Mouse (Mus musculus) kidney, postnatal 0 days (tissue): ENCODE measurements at regions not wholly inside any gene's neighbourhood (a gene's known extent, or its start where the extent isn't known, plus 50 kb on each side); places are given as distances from the start of the nearest gene placed in this dataset.

ENCODE experiments used
- ATAC-seq: fragments of 200-750 bp; cut with Nextera tagmentation; replicated peaks from 2 replicates; pipeline ENCODE4 v1.8.0; 2017; ENCODE audit warnings: low read depth, moderate number of reproducible peaks, moderate TSS enrichment, moderate library complexity; ENCODE audit not compliant: low FRiP score
- DNase-seq: peaks from one replicate; pipeline ENCODE4 v3.0.0-alpha.2; 2016; ENCODE audit warnings: low spot score
- H3K27ac ChIP-seq: fragments of 300-500 bp; sonication (generic); 2 replicates; pipeline ENCODE4 v1.5.1; 2014; ENCODE audit warnings: mild to moderate bottlenecking
- H3K27me3 ChIP-seq: fragments of 300-500 bp; sonication (generic); 2 replicates; pipeline ENCODE4 v1.6.1; 2014; ENCODE audit warnings: low read length, mixed read lengths; ENCODE audit not compliant: insufficient read depth
- H3K36me3 ChIP-seq: fragments of 300-500 bp; sonication (generic); 2 replicates; pipeline ENCODE4 v1.6.1; 2014; ENCODE audit warnings: low read length, mixed read lengths; ENCODE audit not compliant: insufficient read depth
- H3K4me1 ChIP-seq: fragments of 300-500 bp; sonication (generic); replicated peaks from 2 replicates; pipeline ENCODE4 v1.6.1; 2014; ENCODE audit warnings: antibody characterized with exemption, low read length, mixed read lengths; ENCODE audit not compliant: insufficient read depth
- H3K4me2 ChIP-seq: fragments of 300-500 bp; sonication (generic); 2 replicates; pipeline ENCODE4 v1.6.1; 2014; ENCODE audit warnings: mild to moderate bottlenecking, low read length, moderate library complexity, mixed read lengths
- H3K4me3 ChIP-seq: fragments of 300-500 bp; sonication (generic); replicated peaks from 2 replicates; pipeline ENCODE4 v1.5.1; 2014; ENCODE audit warnings: low read depth, low read length
- H3K9ac ChIP-seq: fragments of 300-500 bp; sonication (generic); 2 replicates; pipeline ENCODE4 v1.6.1; 2014; ENCODE audit warnings: low read depth, low read length
- H3K9me3 ChIP-seq: fragments of 300-500 bp; sonication (generic); replicated peaks from 2 replicates; pipeline ENCODE4 v1.6.1; 2016; ENCODE audit warnings: low read length, inconsistent platforms, mixed read lengths
- CTCF ChIP-seq: IDR thresholded peaks from 2 replicates; pipeline ENCODE4 v1.5.1; 2016; ENCODE audit warnings: antibody characterized with exemption, low read depth, mild to moderate bottlenecking, moderate library complexity
- WGBS: fragments of 180-500 bp; shearing (Covaris S2); extraction: QIAGEN DNeasy Blood & Tissue Kit; methylation state at CpG from one replicate; pipeline ENCODE4 v1.1.7; 2014; 5-methylcytosine and 5-hydroxymethylcytosine counted together

DNA sequence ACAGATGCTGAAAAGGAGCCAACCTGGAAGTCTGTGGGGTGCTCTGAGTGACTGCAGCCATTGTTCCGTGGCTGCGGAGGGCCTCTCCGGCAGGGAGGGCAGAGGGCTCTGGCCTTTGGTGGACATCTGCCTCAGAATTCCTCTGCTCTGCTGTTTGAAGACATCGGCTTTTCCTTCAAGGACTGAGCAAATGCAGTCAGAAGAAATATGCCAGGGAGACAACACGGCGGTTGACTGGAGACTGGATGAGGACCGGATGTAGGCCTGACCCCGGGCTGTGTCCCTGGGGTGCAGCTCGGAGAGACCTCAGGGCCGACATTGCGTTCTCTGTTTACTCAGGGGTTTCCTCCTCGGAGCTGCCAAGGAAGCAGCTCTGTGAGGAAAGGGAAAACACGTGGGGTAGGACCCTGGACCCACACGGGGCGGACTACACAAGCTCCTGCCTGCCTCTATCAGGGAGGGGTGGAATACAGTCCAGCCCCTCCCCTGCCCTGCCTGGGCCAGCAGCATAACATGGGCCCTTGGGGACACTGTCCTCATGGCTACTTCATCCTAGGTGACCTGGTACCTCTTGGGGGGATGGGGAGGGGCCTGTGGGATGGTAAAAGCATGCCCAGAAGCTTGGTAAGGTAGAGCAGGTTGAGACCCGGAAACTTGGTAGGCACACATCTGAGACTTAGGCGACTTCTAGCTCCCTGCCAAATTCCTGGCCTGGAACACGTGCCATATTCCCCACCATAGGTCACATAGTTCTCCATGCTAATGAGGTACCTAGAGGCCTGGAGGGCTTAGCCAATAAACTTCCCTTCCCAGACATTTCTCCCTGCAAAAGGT lies 72.1 kb upstream of the Itga6 start:
- no peak for TF ChIP-seq CTCF
- Histone ChIP-seq H3K36me3 (no peaks in the 10 kb centered on the region), H3K4me1 (peaks cover 9% of the 10 kb centered on the region; the same call in 1 of the 2 replicates), H3K4me2 (no peak overlapping the region), H3K9ac (no peak overlapping the region), H3K9me3 (no peaks in the 10 kb centered on the region), H3K4me3 (no peak overlapping the region), H3K27me3 (no peaks in the 10 kb centered on the region), H3K27ac (peak overlapping the region; percentile 78)
- peak; percentile 70 for DNase-seq
- 38% methylated on average over 18 of the region's 18 CpGs for WGBS
- ATAC-seq, result peak; percentile 78

DNA sequence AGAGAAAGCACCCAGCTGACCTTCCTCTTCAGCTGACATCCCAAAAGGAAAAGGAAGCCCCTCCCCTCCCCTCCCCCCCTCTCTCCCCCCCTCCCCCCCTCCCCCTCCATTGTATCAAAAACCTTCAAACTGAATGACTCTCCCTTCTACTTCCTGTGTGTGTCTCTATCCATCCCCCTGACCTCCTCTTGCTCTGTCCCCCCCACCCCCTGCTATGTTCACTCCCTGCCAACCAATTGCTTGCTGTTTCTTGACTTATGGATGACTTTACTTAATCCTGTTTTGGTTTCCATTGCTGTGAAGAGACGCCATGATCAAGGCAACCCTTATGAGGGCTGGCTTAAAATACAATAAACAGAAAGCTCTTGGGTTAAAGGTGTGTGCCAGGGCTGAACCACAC lies 64.7 kb upstream of the Itga6 start:
- H3K4me3 ChIP-seq, result no peak overlapping the region
- no peaks in the 10 kb centered on the region for H3K36me3 ChIP-seq

DNA sequence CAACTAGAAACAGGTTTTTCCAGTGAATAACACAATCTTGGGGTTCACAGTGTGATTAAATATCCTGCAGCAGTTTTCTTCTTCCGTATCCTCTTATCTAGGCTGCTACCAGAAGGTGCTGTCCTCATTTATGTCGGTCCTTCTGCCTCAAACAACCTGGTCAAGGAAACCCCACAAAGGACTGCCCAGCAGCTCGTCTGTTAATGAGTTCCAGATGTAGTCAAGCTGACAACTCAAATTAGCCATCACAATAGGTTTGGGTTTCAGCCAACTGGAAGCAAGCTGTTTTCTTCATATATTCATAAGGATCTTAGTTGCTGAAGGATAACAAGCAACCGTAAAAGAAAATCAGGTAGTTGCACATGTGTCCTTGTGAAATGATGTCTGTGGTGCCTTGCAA lies 64.3 kb upstream of the Itga6 start:
- Histone ChIP-seq H3K36me3 (no peaks in the 10 kb centered on the region), H3K9me3 (no peaks in the 10 kb centered on the region), H3K4me1 (no peaks in the 10 kb centered on the region), H3K9ac (no peak overlapping the region), H3K27me3 (no peaks in the 10 kb centered on the region), H3K4me3 (no peak overlapping the region), H3K4me2 (no peak overlapping the region), H3K27ac (no peak overlapping the region)
- WGBS, result 60% methylated on average over 4 of the region's 4 CpGs
- DNase-seq (no peak), ATAC-seq (no peak)
- TF ChIP-seq CTCF, result no peak

More for the DNA sequence above, 64.7 kb upstream of the Itga6 start:
- H3K27me3 ChIP-seq, result no peaks in the 10 kb centered on the region
- no peaks in the 10 kb centered on the region for H3K9me3 ChIP-seq
- DNase-seq (no peak), ATAC-seq (no peak)
- WGBS, result 70% methylated on average over 1 of the region's 1 CpGs
- no peak overlapping the region for H3K27ac ChIP-seq
- TF ChIP-seq CTCF, result no peak
- no peaks in the 10 kb centered on the region for H3K4me1 ChIP-seq
- H3K9ac ChIP-seq, result no peak overlapping the region
- H3K4me2 ChIP-seq, result no peak overlapping the region

DNA sequence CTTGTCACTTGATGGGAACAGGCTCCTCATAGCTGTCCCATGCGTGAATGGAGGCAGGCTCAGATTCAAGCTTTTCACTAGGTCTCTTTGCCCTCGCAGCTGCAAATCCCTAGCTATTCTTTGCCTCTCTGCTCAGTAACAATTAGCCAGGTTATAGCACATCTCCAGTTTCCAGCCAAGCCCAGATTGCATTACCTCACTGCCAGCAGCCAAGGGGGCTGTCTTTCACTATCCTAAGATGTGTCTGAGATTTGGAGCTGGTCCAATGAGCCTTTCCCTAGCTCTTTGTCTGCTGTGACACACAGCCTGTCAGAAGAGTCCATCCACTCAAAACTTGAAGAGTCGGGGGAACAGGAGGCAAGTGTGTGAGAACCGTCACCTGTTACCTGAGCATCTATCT lies 62.0 kb upstream of the Itga6 start:
- ATAC-seq (no peak), DNase-seq (no peak)
- Histone ChIP-seq H3K9ac (no peak overlapping the region), H3K4me1 (no peaks in the 10 kb centered on the region), H3K9me3 (no peaks in the 10 kb centered on the region), H3K36me3 (no peaks in the 10 kb centered on the region), H3K4me2 (no peak overlapping the region), H3K27me3 (no peaks in the 10 kb centered on the region), H3K27ac (no peak overlapping the region), H3K4me3 (no peak overlapping the region)
- TF ChIP-seq CTCF, result no peak
- 68% methylated on average over 4 of the region's 4 CpGs for WGBS

DNA sequence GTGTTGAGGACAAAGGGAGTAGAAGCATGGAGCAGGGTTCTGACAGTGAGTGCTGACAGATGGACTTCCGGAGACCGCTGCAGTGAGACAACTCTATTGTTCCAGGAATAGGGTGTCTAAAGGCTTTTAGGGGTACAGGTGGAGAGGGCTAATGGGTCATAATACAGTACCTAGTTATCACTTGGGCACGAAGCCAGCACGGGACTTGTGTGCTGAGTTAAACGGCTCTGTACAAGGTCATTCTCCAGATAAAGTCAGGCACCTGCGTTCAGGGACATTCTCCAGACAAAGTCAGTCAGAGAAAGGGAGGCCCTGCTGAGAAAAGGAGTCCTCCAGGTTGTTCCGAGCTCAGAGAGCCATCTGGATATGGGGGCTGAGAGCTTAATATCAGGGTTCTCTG lies 60.2 kb upstream of the Itga6 start:
- Histone ChIP-seq H3K4me1 (no peaks in the 10 kb centered on the region), H3K9me3 (no peaks in the 10 kb centered on the region), H3K4me2 (no peak overlapping the region), H3K27ac (no peak overlapping the region), H3K27me3 (no peaks in the 10 kb centered on the region), H3K4me3 (no peak overlapping the region), H3K9ac (no peak overlapping the region), H3K36me3 (no peaks in the 10 kb centered on the region)
- ATAC-seq (no peak), DNase-seq (no peak)
- 76% methylated on average over 7 of the region's 7 CpGs for WGBS
- no peak for TF ChIP-seq CTCF

DNA sequence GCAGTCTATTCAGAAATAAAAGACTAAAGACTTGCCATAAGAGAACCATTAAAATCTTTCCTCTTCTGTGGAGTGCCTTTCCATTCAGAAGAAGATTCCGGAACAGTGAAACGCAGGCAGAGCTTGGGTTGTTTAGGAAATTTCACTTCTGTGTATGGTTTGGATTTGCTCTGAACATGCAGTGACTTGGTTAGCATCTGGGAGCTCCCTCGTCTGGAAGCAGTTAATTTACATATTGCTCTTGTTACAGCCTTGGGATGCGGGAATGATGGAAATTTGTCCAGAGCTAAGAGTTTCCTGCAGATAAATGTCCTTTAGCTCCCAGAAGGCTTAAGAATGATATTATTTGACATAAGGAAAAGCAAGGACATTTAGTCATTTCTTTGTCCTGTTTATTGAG lies 56.4 kb upstream of the Itga6 start:
- 79% methylated on average over 4 of the region's 4 CpGs for WGBS
- H3K9ac ChIP-seq, result no peak overlapping the region
- H3K4me3 ChIP-seq, result no peak overlapping the region
- no peak for ATAC-seq
- H3K4me2 ChIP-seq, result no peak overlapping the region
- no peaks in the 10 kb centered on the region for H3K27me3 ChIP-seq
- no peak overlapping the region for H3K27ac ChIP-seq
- H3K4me1 ChIP-seq, result peaks cover 4% of the 10 kb centered on the region; the same call in 1 of the 2 replicates
- DNase-seq, result no peak
- no peaks in the 10 kb centered on the region for H3K9me3 ChIP-seq
- TF ChIP-seq CTCF, result no peak
- no peaks in the 10 kb centered on the region for H3K36me3 ChIP-seq
